Mouse (Mus musculus) regulatory T cell (primary cell): Measurements from ENCODE around the gene Olfr1301.

ENCODE experiments used
- in situ Hi-C: fragments of 300-600 bp; cut with MboI, MseI; formaldehyde crosslinking; loops from one replicate; pipeline ENCODE4 v1.15.1; 2025; ENCODE audit warnings: high pct_unique_total_duplicates

The Olfr1301 gene

DNA sequence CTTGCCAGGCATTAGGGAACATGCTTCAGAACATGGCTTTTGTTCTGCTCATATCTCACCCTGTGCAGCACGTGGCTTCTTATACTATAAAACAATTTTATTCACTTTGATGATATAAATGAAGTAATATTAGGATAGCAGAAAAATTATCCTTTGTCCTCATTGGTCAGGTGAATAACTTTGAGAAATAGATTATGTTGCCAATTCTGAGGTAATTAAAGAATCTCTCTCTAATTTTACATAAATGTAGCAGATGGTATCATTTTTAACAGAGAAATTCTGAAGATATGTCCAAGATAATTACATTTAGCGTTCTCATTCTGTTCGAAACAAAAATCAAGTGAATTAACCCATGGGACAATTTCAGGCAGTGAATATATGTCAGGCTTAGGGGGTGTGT is at the start of gene Olfr1301:
Gene Olfr1301, plus strand, starts transcription at position 301 of the 400 bp plus-strand sequence.
- in situ Hi-C loops, result no loop called here

DNA sequence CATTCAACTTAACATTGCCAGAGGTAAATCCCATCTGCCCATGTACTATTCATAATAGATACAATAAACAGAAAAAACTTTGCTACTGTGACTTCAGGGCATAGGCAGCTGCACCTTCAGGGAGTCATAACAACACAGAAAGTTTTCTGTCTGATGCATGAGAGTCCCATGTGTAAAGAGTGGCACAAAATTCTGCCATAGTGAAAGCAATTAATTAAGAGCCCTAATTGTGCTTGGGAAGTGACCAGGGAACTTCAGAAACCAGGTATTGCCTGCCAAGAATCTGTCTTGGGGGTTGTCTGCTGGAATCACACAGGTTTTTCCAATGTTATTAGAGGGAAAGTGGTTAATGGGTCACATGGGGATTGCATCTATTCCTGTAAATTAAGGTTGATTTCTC is 24.1 kb upstream of the Olfr1301 start:
- in situ Hi-C loops, result loop anchor here (10.0 kb wide), 1 partner anchor 1968 kb away; no protein-coding TSS in a partner anchor

- in situ Hi-C loops, result no loop called here
Observed at GRCm38 (mm10) chr2:111777129-111777528, 26.3 kb downstream of the Olfr1301 start, which contains the start of gene Olfr1302. Gene Olfr1302, plus strand, starts transcription at chr2:111777429.
